Mouse (Mus musculus) telencephalon, adult 2 months (tissue): Measurements from ENCODE around the gene Gm21958.

Experiments used
- DNase-seq: peaks from one replicate; pipeline ENCODE4 v3.0.0-alpha.2; 2011; ENCODE audit warnings: low read depth, low spot score

Gm21958 gene

DNA sequence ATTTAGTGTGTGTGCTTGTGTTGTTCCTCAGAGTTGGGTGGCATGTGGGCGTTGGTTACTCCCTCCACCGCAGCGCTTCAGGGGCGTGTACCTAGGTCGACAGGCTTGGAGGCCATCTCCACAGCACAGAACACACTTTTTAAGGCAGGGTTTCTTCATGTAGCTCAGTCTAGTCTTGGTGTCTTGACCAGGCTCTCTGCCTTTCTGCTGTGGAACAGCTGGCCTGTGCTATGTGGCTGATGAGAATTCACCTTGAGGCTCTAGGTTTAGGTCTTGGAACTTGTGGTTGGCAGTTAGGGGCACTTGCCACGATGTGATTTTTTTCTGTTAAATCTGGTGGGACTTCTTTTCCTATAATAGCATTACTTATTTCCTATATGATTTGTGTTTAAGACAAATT lies at the start of gene Gm21958:
TSS of gene Gm21958 (minus strand) at position 101 of the 400 bp plus-strand sequence.
- no peak for DNase-seq

DNA sequence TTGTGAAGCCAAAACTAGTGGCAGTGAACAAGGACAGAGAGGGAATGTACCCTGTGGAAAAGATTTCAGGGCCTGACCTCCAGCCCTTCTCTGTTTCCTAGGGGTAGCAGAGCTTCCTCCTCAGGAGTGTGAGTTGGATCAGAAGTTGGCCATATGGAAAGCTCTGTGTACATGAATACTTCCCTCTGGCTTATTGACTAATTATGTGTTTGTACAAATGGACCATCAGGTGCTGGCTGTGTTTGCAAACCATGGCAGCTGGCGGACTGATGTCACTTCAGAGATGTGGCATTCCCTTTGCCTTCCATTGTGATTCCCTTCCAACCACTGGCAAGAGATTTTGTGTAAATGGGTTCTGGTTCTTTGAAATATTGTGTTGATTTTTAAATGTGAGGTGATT lies 47.1 kb upstream of the Gm21958 start:
- DNase-seq, result no peak

DNA sequence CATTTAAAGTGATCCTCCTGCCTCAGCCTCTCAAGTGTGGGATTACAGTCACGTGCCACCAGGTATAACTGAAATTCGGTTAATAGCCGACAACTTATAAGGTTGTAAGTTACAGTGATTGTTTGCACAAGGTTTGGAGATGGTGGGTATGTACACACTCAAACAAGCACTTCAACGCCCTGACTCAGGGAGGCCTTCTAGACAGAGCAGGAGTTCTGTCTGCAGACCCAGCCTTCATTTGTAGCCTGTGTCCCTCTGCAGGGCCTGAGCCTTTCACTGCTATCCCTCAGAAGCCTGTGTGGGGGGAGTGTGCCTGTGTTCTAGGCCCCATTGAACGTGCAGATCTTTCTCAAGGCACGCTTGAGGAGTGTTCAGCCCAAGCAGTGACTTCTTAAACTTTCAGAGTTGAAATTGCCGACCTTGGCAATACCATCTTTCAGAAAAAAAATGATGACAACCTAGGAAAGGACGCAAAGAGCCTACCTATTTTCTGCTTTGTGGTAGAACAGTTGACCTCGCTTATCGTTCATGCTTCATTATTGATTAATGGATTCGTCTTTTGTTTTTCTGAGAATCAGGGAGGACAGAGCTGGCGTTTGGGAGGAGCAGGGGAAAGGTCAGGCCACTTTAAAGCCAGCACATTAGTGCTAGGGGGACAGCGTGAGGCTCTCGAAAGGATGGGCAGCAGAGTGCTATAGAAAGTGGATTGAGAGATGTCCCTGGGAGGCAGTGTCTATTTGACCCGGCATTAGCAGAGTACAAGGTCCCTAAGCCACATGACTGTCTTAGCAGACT lies 46.4 kb upstream of the Gm21958 start:
- no peak for DNase-seq

DNA sequence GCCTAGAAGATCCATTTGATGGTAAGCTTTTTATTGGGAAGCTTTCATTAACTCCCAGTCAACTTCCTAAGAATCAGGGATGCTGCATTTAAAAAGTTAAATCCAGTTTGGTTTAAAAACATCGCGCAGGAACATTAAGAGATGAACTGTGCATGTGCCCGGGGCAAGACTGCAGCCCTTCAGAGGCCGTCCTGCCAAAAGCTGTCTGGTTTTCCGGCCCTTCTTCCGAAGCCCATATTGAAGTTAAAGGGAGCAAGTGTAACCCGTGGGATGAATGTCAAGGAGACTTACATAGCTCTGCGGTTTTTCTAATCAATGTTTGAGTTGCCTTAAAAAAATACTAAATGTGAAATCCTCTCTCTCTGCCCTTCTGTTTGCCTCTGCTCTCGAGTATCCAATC lies 45.1 kb upstream of the Gm21958 start:
- no peak for DNase-seq

DNA sequence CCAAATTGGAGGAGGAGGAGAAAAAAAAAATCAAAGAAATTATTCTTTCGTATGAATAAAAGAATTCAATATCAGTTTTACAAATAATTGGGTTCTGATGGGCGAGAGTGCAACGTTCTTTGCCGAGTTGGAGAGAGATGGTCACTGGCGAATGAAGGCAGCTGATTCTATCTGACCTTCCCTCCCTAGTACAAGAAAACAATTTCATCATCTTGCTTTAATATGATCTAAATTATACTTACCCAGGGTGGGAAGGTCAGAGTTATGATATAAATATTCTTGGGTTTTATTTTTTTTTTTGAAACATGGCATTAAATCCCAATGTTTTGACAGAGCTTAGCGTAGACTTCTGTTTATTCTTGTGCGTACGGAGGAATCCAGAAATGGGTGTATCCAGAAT lies 43.3 kb upstream of the Gm21958 start:
- no peak for DNase-seq

DNA sequence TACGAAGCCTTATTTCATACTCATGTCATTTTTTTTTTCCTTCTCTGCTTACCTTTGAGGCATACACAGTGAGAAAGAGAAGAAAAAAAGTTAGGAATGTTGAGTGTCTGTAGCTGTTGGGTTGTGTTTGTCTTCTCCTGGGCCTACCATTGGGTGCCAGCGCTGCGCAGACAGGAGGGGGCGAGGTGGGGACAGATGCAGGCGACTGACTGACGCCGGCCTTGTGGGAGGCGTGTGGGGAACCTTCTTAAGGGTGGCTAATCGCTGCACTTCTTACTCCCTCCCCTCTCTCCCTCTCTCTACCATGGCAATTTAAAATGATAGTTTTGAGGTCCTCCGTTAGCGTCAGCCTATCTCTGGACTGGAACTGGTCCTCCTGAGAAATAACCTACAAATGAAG lies 41.9 kb upstream of the Gm21958 start:
- DNase-seq, result peak; percentile 56

DNA sequence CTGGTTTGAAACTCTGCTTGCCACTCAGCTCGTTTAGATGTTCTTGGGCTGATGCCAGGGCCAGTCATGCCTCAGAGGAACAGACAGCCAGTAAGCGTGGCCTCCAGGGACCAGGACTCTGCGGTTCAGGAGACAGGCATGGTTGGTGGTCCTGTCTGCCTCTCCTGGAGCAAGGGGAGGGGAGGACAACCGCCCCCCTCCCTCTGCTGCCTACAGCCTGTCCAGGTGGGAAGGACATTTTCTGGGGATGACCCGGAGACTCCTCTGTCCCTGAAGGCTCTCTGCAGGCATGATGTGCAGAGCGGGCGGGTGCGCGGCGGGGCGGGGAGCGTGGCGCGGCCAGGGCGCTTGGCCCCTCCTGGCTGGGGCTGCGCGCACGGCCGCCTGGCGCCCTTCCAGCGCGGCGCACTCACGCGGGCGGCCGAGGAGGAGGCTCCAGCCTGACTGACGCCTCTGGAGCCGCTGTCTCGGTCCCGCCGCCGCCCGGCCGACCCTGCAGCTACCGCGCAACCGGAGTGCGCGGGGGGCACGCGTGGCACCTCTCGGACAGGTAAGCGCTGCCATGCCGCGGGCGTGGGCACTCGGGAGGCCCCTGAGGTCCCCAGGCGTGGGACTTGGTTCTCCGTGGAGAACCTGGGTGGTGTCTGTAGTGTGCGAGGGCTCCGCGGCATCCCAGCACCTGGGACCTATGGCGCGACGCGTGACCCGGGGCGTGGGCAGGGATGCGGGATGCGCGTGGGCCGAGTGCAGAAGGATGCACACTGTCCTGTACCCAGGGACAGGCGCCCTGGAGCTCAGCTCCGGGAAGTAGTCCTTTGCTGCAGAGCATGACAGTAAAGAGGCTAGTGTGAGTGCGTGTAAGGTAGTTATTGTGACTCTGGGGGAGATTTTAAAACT lies 41.2 kb upstream of the Gm21958 start, which contains the start of gene Smad9:
TSS of gene Smad9 (plus strand) at position 438 of the 897 bp plus-strand sequence.
- no peak for DNase-seq

DNA sequence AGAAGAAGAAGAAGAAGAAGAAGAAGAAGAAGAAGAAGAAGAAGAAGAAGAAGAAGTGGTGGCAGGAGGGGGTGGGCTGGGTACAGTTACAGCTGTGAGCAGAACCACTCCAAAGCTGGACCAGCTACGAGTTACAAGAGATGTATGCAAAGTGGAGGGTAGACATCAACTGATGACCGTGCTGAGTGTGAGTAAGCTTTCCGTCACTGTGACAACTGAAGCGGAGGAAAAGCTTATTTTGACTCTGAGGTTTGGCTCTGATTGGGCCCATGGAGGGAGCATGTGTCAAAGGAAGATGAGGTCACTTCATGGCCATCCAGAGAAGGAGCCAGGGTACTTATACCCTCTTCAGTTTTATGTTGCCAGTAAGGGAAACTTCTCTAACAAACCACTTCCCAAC lies 39.3 kb upstream of the Gm21958 start:
- DNase-seq, result no peak

DNA sequence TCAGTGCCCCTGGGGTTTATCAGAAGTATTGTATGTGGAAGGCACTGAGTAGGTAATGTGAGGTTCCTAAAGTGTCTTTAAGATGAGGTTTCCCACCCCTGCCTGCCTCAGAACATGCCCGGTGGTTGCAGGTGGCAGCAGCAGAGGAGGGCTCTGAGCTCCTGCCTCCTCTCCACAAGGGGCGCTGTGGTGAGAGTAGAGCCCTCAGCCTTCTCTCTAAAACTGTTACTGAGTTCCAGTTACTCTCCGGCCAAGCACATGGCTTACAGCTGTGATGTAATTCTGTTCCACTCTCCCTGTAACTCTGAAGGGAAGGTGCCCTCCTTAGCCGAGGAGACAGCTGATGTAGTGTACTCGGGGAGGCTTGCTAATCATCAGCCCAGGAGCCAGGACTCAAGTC lies 31.6 kb upstream of the Gm21958 start:
- DNase-seq, result no peak

DNA sequence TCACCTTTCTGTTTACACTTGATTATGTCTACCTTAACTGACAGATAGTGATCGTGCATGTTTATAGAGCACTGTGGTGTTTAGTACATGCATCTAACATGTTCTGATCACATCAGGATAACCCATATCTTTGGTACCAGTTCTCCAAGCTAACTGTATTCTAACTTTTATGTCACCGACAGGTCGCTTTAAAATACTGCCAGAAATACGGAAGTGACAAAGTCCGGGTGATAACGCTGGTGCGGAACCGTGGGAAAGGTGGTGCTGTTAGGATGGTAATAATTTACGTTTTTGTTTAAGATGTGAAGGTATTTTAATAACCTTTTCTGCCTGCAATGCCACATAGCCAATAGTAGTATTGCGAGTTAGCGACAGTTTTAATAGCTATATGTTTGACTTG lies 27.8 kb upstream of the Gm21958 start:
- no peak for DNase-seq

DNA sequence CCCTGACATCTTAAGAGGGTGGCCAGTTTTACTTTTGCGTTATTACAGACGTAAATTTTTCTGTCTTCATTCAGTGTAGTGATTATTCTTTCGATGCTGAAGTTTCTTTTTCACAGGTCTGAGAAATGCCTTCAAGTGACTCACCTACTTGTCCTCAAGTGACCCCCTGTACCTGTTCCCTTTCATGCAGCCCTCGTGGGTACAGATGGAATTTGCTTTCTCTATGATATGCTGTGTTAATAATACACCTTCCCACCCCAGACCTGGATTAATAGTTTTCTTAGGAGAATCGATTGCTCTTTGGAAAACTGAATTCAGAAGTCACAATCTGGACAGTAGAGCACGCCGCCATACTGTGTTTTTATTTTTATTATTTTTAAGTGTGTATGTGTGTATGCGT lies 23.2 kb upstream of the Gm21958 start:
- no peak for DNase-seq

DNA sequence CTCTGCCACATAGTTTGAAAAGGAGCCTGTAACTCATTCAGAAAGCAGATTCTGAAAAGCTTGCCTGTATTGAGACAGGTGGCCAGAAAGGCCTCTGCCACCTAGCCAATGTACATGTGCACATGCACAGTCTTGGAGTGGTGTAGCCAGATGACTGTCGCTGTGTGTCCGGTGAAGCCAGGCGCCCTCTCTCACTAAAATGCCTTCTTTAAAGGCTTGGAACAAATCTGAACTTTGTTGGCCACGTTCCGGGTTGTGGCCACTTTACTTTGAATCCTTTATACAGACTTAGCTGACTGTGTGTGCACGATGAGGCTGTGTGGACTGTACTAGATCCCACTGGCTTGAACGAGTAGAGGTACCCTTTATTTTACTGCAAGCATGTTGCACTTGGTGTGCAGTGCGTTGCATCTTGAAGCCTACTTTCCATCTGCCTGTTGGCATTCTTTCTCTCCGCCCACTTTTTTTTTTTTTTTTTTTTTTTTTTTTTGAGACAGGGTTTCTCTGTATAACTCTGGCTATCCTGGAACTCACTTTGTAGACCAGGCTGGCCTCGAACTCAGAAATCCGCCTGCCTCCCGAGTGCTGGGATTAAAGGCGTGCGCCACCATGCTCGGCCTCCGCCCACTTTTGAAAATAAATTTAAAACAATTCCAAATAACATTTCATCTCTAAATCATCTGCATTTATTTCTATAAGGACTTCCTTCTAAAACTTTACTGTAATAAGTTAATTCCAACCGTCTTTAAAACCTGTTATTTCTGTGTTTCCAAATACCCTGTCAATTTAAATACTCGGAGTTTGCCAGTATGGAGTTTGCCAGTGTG lies 22.2 kb upstream of the Gm21958 start:
- DNase-seq, result no peak

DNA sequence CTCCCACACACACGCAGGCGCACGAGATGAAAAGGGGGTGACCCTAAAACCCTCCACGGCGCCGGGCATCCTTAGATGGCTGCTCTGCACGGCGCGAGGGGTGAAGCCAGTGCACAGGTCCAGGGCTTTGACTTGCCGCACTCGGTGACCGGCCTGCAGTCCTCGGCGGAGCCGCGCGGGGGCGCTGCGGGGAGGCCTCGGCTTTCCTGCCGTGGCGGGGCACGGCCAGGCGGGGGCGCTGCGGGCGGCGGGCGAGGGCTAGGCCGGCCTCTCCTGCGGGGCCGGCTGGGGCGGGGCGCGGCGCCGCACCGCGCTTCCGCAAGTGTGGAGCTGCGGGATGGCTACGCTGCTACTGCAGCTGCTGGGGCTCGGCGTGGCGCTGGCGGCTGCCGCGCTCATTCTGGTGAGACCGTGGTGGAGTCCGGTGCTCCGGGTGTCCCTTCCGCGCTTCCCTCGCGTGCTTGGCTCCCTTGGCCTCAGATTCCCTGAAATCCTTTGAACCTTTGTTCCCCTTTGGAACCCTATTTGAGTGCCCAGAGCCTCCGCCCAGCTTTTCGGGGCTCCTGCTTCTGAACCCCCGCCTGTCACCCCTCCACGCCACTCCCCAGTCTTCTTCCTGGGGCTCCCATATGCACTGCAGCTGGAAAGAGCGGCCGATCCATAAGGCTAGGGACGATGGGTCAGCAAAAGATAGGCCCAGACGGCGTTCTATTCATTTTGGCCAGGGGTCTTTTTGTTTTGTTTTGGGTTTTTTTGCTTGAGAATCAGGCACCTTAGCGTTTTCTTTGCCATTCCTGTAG lies 21.3 kb upstream of the Gm21958 start, which contains the start of the genes Exosc8 and Alg5:
TSS of gene Exosc8 (minus strand) at position 147 of the 800 bp plus-strand sequence.
TSS of gene Alg5 (plus strand) at position 293 of the 800 bp plus-strand sequence.
- DNase-seq, result no peak

DNA sequence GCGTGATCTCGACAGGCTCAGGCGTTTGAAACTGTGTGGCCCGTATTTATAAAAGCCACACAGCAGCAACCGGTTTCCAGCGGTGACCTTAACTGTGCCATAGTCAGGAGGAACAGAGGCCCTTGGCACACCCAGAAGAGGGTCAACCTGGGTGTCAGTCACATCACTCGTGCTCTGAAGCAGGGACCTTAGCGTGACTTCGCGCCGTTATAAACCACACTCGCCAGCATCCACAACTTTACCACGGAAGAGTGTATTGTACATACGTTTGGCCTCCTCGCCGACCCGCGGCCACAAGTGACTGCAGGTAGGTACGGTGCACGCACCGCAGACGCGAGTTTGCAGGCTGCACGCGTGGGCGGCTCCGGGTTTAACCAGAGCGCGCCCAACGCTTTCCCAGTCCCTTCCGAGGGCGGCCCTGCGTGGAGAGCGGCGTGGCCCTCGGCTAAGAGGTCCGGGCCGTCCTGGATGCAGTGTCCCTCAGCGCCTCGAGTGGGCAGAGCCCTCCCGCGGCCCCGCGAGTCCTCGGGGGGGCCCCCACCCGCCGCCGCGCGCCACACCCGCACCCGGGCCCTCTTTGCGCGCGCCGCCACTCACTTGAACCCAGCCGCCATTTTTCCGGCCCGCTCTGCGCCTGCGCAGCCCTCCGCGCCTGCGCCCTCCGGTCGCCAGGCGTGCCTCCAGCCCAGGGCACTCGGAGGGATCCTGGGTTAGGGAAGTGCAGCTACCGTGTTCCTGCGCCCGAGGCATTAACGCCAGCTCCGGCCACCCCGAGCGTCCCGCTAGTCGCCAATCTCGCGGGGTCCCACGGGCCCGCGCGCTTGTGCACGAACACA lies 20.5 kb upstream of the Gm21958 start:
- DNase-seq, result no peak

DNA sequence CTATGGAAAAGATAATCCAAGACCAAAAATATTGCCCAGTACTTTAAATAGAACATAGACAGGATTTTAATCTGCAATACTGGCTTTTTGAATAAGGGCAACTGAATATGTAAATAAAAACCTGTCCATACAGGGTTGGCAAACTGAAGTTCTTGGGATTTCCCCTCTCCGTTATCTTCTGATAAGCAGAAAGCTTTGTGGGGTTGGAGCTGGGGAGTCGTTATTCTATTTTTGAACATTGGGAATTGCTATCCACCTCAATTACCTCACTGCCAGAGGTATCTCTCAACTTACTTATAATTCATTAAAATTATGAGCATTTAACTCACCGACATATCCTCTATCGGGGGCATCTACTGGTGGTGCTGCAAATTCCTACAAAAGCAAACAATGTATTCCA lies 18.2 kb upstream of the Gm21958 start:
- DNase-seq, result no peak

DNA sequence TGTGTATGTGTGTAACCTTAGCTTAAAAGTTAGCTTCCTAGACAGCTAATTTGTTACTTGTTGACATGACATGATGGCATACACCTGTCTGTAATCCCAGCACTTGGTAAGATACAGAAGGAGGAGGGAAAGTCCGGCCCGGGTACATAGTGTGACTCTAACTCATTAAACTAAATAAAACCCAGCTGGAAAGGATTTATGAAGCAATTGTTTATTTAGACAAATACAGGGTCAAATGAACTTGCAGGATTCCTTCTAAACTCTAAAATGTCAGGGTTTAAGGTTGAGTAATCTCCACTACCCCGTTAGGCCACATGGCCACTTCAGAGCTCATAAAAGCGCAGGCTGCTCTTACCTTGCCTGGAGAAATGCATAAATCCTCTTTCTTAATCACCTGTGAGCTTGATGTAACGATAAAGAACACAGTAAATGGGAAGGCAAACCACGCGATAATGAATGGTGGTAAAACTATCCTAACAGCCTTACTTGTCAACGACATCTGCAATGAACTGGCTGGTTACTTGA lies 17.5 kb upstream of the Gm21958 start:
- DNase-seq, result no peak

DNA sequence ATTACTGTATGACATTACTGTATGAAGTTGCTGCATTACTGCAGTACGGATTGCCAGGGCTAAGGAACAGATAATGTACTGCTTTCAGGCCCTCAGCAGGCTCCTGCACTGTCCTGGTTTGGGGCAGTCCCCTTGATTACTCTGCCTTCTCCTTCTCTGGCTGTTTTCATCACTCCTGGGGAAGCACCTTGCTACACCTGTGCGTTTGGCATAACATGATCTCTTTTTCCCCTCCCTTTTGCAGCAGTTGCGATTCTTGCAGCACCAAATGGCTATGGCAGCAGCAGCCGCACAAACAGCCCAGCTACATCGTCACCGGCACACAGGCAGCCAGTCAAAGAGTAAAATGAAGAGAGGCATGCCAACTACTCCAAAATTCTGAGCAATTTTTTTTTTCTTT lies 13.9 kb upstream of the Gm21958 start:
- DNase-seq, result no peak

DNA sequence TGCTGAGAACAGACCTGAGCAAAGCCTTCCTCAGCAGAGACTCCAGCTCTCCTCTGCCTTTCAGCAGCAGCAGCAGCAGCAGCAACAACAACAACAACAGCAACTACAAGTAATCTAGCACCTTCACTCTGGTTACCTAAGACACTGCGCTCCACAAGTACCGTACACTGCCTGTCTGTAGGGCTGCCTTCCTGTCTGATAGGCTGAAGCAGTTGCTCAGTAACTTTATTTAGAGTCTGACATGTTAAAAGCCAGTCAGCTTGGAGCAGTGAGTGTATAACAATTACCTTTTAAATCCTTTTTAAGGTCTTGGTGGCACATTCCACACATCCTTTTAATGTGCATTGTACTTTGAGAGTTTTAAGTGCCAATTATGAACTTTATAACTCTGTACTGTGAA lies 13.4 kb upstream of the Gm21958 start:
- no peak for DNase-seq

DNA sequence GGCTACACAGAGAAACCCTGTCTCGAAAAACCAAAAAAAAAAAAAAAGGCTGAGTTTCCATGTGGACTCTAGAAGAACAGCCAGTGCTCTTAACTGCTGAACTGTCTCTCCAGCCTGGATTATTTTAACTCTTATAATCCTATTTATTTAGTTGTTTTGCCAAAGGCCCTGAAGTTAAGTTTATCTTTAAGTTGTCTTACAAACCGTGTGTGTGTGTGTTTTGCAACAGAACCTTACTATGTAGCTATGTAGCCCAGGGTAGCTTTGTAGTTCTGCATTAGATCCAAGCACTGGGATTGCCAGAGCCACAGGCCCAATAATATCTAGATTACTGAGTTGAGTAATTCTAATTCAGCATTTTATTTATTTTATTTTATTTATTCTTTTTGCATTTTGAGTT lies 11.2 kb upstream of the Gm21958 start:
- DNase-seq, result no peak
